Mouse (Mus musculus): ENCODE measurements at regions not wholly inside any gene's neighbourhood (a gene's known extent, or its start where the extent isn't known, plus 50 kb on each side); places are given as distances from the start of the nearest gene placed in this dataset.

DNA sequence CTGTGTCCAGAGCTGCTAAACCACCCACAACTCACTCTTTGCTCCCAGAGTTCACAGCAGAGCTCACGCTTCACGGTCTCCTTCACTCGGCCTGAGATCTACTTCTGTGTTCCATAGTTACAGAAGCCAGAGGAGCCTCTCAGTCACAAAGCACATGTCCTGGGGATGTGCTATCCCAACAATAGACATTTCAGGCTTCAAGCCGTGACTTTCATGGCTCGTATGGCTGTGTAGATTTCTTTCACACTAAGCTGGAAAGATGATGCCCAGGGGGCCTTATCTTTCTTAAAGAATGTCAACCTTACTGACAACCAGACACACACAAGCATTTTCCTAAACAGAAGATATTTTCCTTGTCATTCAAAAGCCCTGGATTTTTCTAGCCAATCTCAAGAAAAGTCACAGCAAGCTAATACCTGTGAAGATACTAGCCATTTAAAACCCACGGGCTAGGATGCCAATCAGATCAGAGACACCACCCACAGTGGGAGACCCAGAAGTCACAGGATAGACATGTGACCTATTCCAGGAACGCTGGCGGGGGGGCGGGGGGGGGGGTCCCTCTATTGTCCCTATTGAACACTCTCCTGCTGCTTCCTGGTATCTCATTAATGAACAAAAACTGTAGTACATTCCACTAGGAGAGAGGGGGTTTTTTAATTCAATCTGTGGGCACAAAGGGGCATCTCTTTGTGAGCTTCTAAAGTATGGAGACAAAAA, 98.8 kb upstream of the Mapk10 start:
- peak; percentile 54 for DNase-seq (ENCODE audit: low read depth, low spot score)

GRCm38 (mm10) chr5:103305716-103306447, 94.7 kb upstream of the Mapk10 start:
- peak; percentile 17 for DNase-seq (ENCODE audit: low read depth, low spot score)

GRCm38 (mm10) chr5:103304975-103305374, 93.8 kb upstream of the Mapk10 start:
- no peak for DNase-seq (ENCODE audit: low read depth, low spot score)

- peak; percentile 76 for DNase-seq (ENCODE audit: low read depth, low spot score)
Measured at GRCm38 (mm10) chr5:103302744-103303143, 91.6 kb upstream of the Mapk10 start.

GRCm38 (mm10) chr5:103301303-103301702, 90.2 kb upstream of the Mapk10 start:
- no peak for DNase-seq (ENCODE audit: low read depth, low spot score)

GRCm38 (mm10) chr5:103293953-103294352, 82.8 kb upstream of the Mapk10 start:
- no peak for DNase-seq (ENCODE audit: low read depth, low spot score)

- DNase-seq (ENCODE audit: low read depth, low spot score): no peak
Measured at GRCm38 (mm10) chr5:103291691-103292090, 80.6 kb upstream of the Mapk10 start.

DNA sequence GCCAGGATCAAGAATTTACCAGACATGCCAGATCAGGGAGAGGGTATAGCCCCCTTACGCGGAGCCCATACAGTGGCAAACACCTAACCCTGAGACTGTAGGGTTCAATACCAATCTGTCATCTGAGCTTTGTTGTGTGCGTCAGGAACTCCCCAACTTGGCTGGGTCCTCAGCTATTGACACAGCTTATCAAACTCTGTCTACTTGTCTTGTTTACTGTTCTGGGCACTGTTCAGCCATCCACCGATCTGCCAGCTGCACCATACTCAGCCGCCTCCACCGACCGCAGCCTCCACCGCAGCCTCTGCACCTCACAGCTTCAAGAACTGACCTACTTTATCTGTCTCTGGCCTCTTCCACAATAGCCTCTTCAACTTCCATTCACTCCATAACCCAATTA, 80.1 kb upstream of the Mapk10 start:
- DNase-seq (ENCODE audit: low read depth, low spot score): no peak

DNA sequence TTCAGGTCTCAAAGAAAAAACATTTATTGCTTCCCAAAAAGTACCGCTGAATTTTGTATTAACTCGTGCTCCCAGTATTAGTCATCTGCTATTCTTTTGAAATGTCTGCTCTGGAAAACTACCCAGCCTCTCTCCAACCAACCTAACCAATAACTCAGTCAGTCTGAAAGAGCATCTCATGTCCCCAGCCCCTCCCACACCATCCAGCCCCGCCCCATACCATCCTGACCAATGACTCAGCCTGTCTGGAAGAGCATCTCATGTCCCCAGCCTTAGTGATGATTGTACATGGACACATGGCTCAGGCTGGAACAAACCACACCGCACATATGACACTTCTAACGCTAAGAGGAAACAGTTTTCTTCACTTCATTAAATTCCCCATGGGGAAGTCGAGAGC, 58.1 kb upstream of the Mapk10 start:
- no peak for DNase-seq (ENCODE audit: low read depth, low spot score)

- DNase-seq (ENCODE audit: low read depth, low spot score): no peak
Measured at GRCm38 (mm10) chr5:103264903-103265302, 53.8 kb upstream of the Mapk10 start.

DNA sequence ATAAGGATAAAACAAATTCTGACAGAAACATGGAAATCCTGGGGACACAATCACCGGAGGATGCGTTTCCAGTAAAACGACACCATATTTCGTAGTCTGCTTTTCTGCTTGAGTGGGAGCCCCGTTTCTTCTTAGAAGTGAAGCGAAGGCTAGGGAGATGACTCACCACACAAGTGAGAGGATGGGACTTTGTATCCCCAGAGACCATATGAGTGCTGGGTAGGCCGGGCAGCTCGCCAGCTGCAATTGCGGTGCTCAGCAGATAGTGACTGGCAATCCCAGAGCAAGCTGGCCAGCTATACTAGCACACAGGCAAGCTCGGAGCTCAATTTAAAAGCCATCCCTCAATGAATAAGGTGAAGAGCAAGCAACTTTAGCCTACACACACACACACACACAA, 50.3 kb upstream of the Mapk10 start:
- DNase-seq (ENCODE audit: low read depth, low spot score): no peak
